Mouse (Mus musculus) embryonic facial prominence, embryonic 10.5 days (tissue): ENCODE measurements around the gene Atxn7. TPM values are rescaled to one million over a fixed set of nuclear protein-coding genes. Genes with fewer than 3 reads are reported as not detected.

ENCODE experiments used
- DNase-seq: peaks from one replicate; pipeline ENCODE4 v3.0.0-alpha.2; 2017; ENCODE audit warnings: low spot score
- H3K27ac ChIP-seq: fragments of 300-500 bp; sonication (generic); replicated peaks from 2 replicates; pipeline ENCODE4 v1.5.1; 2016; ENCODE audit warnings: mild to moderate bottlenecking
- H3K27me3 ChIP-seq: fragments of 300-500 bp; sonication (generic); replicated peaks from 2 replicates; pipeline ENCODE4 v1.6.1; 2016; ENCODE audit warnings: low read depth, mild to moderate bottlenecking; ENCODE audit not compliant: poor library complexity, severe bottlenecking
- H3K36me3 ChIP-seq: fragments of 300-500 bp; sonication (generic); replicated peaks from 2 replicates; pipeline ENCODE4 v1.6.1; 2016; ENCODE audit warnings: mild to moderate bottlenecking, moderate library complexity
- H3K4me1 ChIP-seq: fragments of 300-500 bp; sonication (generic); 2 replicates; pipeline ENCODE4 v1.6.1; 2016
- H3K4me3 ChIP-seq: fragments of 300-500 bp; sonication (generic); 2 replicates; pipeline ENCODE4 v1.5.1; 2016; ENCODE audit warnings: mild to moderate bottlenecking, moderate library complexity
- H3K9me3 ChIP-seq: fragments of 300-500 bp; sonication (generic); 2 replicates; pipeline ENCODE4 v1.6.1; 2016; ENCODE audit warnings: mild to moderate bottlenecking
- WGBS: fragments of 180-500 bp; shearing (Covaris S2); methylation state at CpG from one replicate; pipeline ENCODE4 v1.1.7; 2016; 5-methylcytosine and 5-hydroxymethylcytosine counted together
- polyA plus RNA-seq: library from polyadenylated mRNA; unstranded; fragments of >200 nt; fragmentation: Nextera tagmentation; extraction: Ambion mirVana; gene quantifications from 2 replicates; pipeline ENCODE4 v1.2.1, GENCODE M21; 2016

The Atxn7 gene
- polyA plus RNA-seq, 1 experiment from 2014 or later: 2.9 TPM

- H3K4me1 ChIP-seq: peaks cover 25% of the 10 kb centered on the region
- H3K36me3 ChIP-seq: peaks cover 16% of the 10 kb centered on the region
- peak overlapping the region; percentile 94 for H3K4me3 ChIP-seq
- WGBS: under 1% methylated on average over 75 of the region's 75 CpGs
- no peaks in the 10 kb centered on the region for H3K27me3 ChIP-seq
- H3K27ac ChIP-seq: peak overlapping the region; percentile 100
- H3K9me3 ChIP-seq: no peaks in the 10 kb centered on the region
- DNase-seq: peak; percentile 82
Observed at GRCm38 (mm10) chr14:13960482-13961325, 536 bp upstream of the Atxn7 start.

GRCm38 (mm10) chr14:13962476-13962875, 1.2 kb downstream of the Atxn7 start:
- no peak overlapping the region for H3K4me3 ChIP-seq
- DNase-seq: no peak
- no peaks in the 10 kb centered on the region for H3K9me3 ChIP-seq
- H3K27me3 ChIP-seq: no peaks in the 10 kb centered on the region
- peaks cover 25% of the 10 kb centered on the region for H3K4me1 ChIP-seq
- WGBS: 92% methylated on average over 6 of the region's 6 CpGs
- peaks cover 4% of the 10 kb centered on the region for H3K36me3 ChIP-seq
- H3K27ac ChIP-seq: no peak overlapping the region

- DNase-seq: no peak
- Histone ChIP-seq H3K9me3 (no peaks in the 10 kb centered on the region), H3K4me1 (peaks cover 20% of the 10 kb centered on the region), H3K36me3 (no peaks in the 10 kb centered on the region), H3K4me3 (no peak overlapping the region), H3K27ac (no peak overlapping the region), H3K27me3 (no peaks in the 10 kb centered on the region)
- whole genome bisulfite sequencing: 75% methylated on average over 1 of the region's 1 CpGs
Observed at GRCm38 (mm10) chr14:13963527-13963926, 2.3 kb downstream of the Atxn7 start.

GRCm38 (mm10) chr14:13967607-13968006, 6.4 kb downstream of the Atxn7 start:
- DNase-seq: no peak
- no peaks in the 10 kb centered on the region for H3K27me3 ChIP-seq
- no peaks in the 10 kb centered on the region for H3K9me3 ChIP-seq
- no peak overlapping the region for H3K27ac ChIP-seq
- 0 out of 2 replicates have a peak, but pooled peaks cover 2% of the 10 kb centered on the region for H3K4me1 ChIP-seq
- 39% methylated on average over 1 of the region's 1 CpGs for WGBS
- no peaks in the 10 kb centered on the region for H3K36me3 ChIP-seq
- no peak overlapping the region for H3K4me3 ChIP-seq

- WGBS: 71% methylated on average over 5 of the region's 5 CpGs
- Histone ChIP-seq H3K9me3 (no peaks in the 10 kb centered on the region), H3K27ac (no peak overlapping the region), H3K36me3 (no peaks in the 10 kb centered on the region), H3K27me3 (no peaks in the 10 kb centered on the region), H3K4me3 (no peak overlapping the region), H3K4me1 (0 out of 2 replicates have a peak, but pooled peaks cover 2% of the 10 kb centered on the region)
- DNase-seq: no peak
Observed at GRCm38 (mm10) chr14:13968476-13968875, 7.2 kb downstream of the Atxn7 start.

- no peaks in the 10 kb centered on the region for H3K27me3 ChIP-seq
- H3K27ac ChIP-seq: no peak overlapping the region
- H3K36me3 ChIP-seq: no peaks in the 10 kb centered on the region
- no peaks in the 10 kb centered on the region for H3K9me3 ChIP-seq
- WGBS: 89% methylated on average over 3 of the region's 3 CpGs
- H3K4me1 ChIP-seq: 0 out of 2 replicates have a peak, but pooled peaks cover 2% of the 10 kb centered on the region
- no peak overlapping the region for H3K4me3 ChIP-seq
- DNase-seq: no peak
Observed at GRCm38 (mm10) chr14:13970513-13970912, 9.3 kb downstream of the Atxn7 start.

- Histone ChIP-seq H3K36me3 (no peaks in the 10 kb centered on the region), H3K27ac (no peak overlapping the region)
Observed at GRCm38 (mm10) chr14:13971644-13972234, 10.5 kb downstream of the Atxn7 start.

GRCm38 (mm10) chr14:13977498-13977897, 16.3 kb downstream of the Atxn7 start:
- Histone ChIP-seq H3K27me3 (no peaks in the 10 kb centered on the region), H3K4me3 (no peak overlapping the region), H3K36me3 (no peaks in the 10 kb centered on the region), H3K27ac (no peak overlapping the region), H3K4me1 (peaks cover 4% of the 10 kb centered on the region; the same call in 1 of the 2 replicates), H3K9me3 (no peaks in the 10 kb centered on the region)
- no peak for DNase-seq
- 82% methylated on average over 1 of the region's 1 CpGs for WGBS

More at GRCm38 (mm10) chr14:13971644-13972234, 10.5 kb downstream of the Atxn7 start:
- 0 out of 2 replicates have a peak, but pooled peaks cover 2% of the 10 kb centered on the region for H3K4me1 ChIP-seq
- no peaks in the 10 kb centered on the region for H3K9me3 ChIP-seq
- DNase-seq: no peak
- 63% methylated on average over 6 of the region's 6 CpGs for WGBS
- no peaks in the 10 kb centered on the region for H3K27me3 ChIP-seq
- H3K4me3 ChIP-seq: no peak overlapping the region

- Histone ChIP-seq H3K4me1 (peaks cover 4% of the 10 kb centered on the region; the same call in 1 of the 2 replicates), H3K27me3 (no peaks in the 10 kb centered on the region)
- 22% methylated on average over 2 of the region's 2 CpGs for WGBS
Observed at GRCm38 (mm10) chr14:13981286-13981685, 20.0 kb downstream of the Atxn7 start.

GRCm38 (mm10) chr14:13982174-13982573, 20.9 kb downstream of the Atxn7 start:
- Histone ChIP-seq H3K4me3 (no peak overlapping the region), H3K4me1 (peaks cover 4% of the 10 kb centered on the region; the same call in 1 of the 2 replicates), H3K27me3 (no peaks in the 10 kb centered on the region), H3K36me3 (no peaks in the 10 kb centered on the region), H3K27ac (no peak overlapping the region), H3K9me3 (no peaks in the 10 kb centered on the region)
- no peak for DNase-seq
- WGBS: 50% methylated on average over 2 of the region's 2 CpGs

More at GRCm38 (mm10) chr14:13981286-13981685, 20.0 kb downstream of the Atxn7 start:
- Histone ChIP-seq H3K27ac (no peak overlapping the region), H3K9me3 (no peaks in the 10 kb centered on the region), H3K36me3 (no peaks in the 10 kb centered on the region), H3K4me3 (no peak overlapping the region)
- DNase-seq: no peak

- Histone ChIP-seq H3K9me3 (no peaks in the 10 kb centered on the region), H3K27me3 (no peaks in the 10 kb centered on the region), H3K36me3 (no peaks in the 10 kb centered on the region), H3K4me1 (no peaks in the 10 kb centered on the region), H3K27ac (no peak overlapping the region), H3K4me3 (no peak overlapping the region)
- WGBS: 71% methylated on average over 2 of the region's 2 CpGs
- no peak for DNase-seq
Observed at GRCm38 (mm10) chr14:13988397-13988796, 27.2 kb downstream of the Atxn7 start.

GRCm38 (mm10) chr14:13990741-13991140, 29.5 kb downstream of the Atxn7 start:
- H3K36me3 ChIP-seq: no peaks in the 10 kb centered on the region
- H3K27me3 ChIP-seq: no peaks in the 10 kb centered on the region
- no peak for DNase-seq
- H3K9me3 ChIP-seq: no peaks in the 10 kb centered on the region
- no peaks in the 10 kb centered on the region for H3K4me1 ChIP-seq
- H3K4me3 ChIP-seq: no peak overlapping the region
- no peak overlapping the region for H3K27ac ChIP-seq
- WGBS: 89% methylated on average over 3 of the region's 3 CpGs
